Mouse (Mus musculus) hindbrain, embryonic 10.5 days (tissue): ENCODE data around the gene Lama2. TPM values are rescaled to one million over a fixed set of nuclear protein-coding genes. Genes with fewer than 3 reads are reported as not detected.

ENCODE experiments used
- DNase-seq: peaks from one replicate; pipeline ENCODE4 v3.0.0-alpha.2; 2017; ENCODE audit warnings: low spot score
- H3K27ac ChIP-seq: fragments of 300-500 bp; sonication (generic); 2 replicates; pipeline ENCODE4 v1.5.1; 2016; ENCODE audit warnings: mild to moderate bottlenecking, moderate library complexity
- H3K27me3 ChIP-seq: fragments of 300-500 bp; sonication (generic); 2 replicates; pipeline ENCODE4 v1.6.1; 2016; ENCODE audit warnings: mild to moderate bottlenecking; ENCODE audit not compliant: poor library complexity, insufficient read depth, severe bottlenecking
- H3K36me3 ChIP-seq: fragments of 300-500 bp; sonication (generic); 2 replicates; pipeline ENCODE4 v1.6.1; 2016; ENCODE audit warnings: mild to moderate bottlenecking, moderate library complexity
- H3K4me1 ChIP-seq: fragments of 300-500 bp; sonication (generic); replicated peaks from 2 replicates; pipeline ENCODE4 v1.6.1; 2016; ENCODE audit warnings: mild to moderate bottlenecking
- H3K4me3 ChIP-seq: fragments of 300-500 bp; sonication (generic); 2 replicates; pipeline ENCODE4 v1.5.1; 2016; ENCODE audit warnings: mild to moderate bottlenecking, moderate library complexity
- H3K9me3 ChIP-seq: fragments of 300-500 bp; sonication (generic); 2 replicates; pipeline ENCODE4 v1.6.1; 2016; ENCODE audit warnings: mild to moderate bottlenecking, moderate library complexity
- WGBS: fragments of 180-500 bp; shearing (Covaris S2); methylation state at CpG from one replicate; pipeline ENCODE4 v1.1.7; 2016; 5-methylcytosine and 5-hydroxymethylcytosine counted together
- polyA plus RNA-seq: library from polyadenylated mRNA; unstranded; fragments of >200 nt; fragmentation: Nextera tagmentation; extraction: Ambion mirVana; gene quantifications from 2 replicates; pipeline ENCODE4 v1.2.1, GENCODE M21; 2016

Lama2 gene
- polyA plus RNA-seq: 4.1 and 6.6 TPM in 2 replicates

DNA sequence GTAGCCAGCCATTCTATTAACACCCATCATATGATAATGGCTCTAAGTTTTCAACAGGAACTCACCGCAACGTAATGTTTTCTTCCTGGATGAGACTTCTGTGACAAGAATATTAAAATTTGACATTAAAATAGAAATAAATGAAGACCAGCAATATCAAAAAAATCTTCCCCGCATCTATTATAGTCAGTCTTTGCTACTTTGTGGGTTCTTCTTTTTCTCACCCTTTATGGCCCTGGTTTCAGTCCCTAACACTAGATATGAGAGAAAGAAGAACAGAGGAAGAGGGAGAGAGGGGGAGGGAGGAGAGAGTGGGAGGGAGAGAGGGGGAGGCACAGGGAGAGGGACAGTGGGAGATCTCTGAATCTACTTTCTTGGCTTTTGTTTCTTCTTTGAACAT lies at the start of gene Lama2:
TSS of gene Lama2 (minus strand) at position 101 of the 400 bp plus-strand sequence.
- no peaks in the 10 kb centered on the region for H3K36me3 ChIP-seq
- no peaks in the 10 kb centered on the region for H3K9me3 ChIP-seq
- DNase-seq: no peak
- 97% methylated on average over 3 of the region's 3 CpGs for WGBS
- H3K27me3 ChIP-seq: peaks cover 4% of the 10 kb centered on the region; the same call in 1 of the 2 replicates
- H3K27ac ChIP-seq: no peak within 1 kb of the TSS
- H3K4me1 ChIP-seq: peaks cover 10% of the 10 kb centered on the region
- H3K4me3 ChIP-seq: no peak within 1 kb of the TSS

GRCm38 (mm10) chr10:27664391-27664790 lies 44.8 kb upstream of the Lama2 start:
- Histone ChIP-seq H3K36me3 (no peaks in the 10 kb centered on the region), H3K4me1 (no peaks in the 10 kb centered on the region), H3K9me3 (no peaks in the 10 kb centered on the region), H3K27ac (no peak overlapping the region), H3K27me3 (no peaks in the 10 kb centered on the region), H3K4me3 (no peak overlapping the region)
- 94% methylated on average over 1 of the region's 1 CpGs for WGBS
- no peak for DNase-seq

- H3K9me3 ChIP-seq: no peaks in the 10 kb centered on the region
- no peaks in the 10 kb centered on the region for H3K36me3 ChIP-seq
- H3K27ac ChIP-seq: no peak overlapping the region
- no peaks in the 10 kb centered on the region for H3K4me1 ChIP-seq
- WGBS: 73% methylated on average over 1 of the region's 1 CpGs
- H3K27me3 ChIP-seq: no peaks in the 10 kb centered on the region
- no peak for DNase-seq
- no peak overlapping the region for H3K4me3 ChIP-seq
These were observed 43.8 kb upstream of the Lama2 start for GRCm38 (mm10) chr10:27663396-27663795.

- no peak for DNase-seq
- H3K9me3 ChIP-seq: no peaks in the 10 kb centered on the region
- H3K27me3 ChIP-seq: no peaks in the 10 kb centered on the region
- no peak overlapping the region for H3K4me3 ChIP-seq
- no peaks in the 10 kb centered on the region for H3K36me3 ChIP-seq
- peaks cover 7% of the 10 kb centered on the region for H3K4me1 ChIP-seq
- 92% methylated on average over 4 of the region's 4 CpGs for WGBS
- H3K27ac ChIP-seq: no peak overlapping the region
These were observed 34.6 kb upstream of the Lama2 start for GRCm38 (mm10) chr10:27654164-27654563.

DNA sequence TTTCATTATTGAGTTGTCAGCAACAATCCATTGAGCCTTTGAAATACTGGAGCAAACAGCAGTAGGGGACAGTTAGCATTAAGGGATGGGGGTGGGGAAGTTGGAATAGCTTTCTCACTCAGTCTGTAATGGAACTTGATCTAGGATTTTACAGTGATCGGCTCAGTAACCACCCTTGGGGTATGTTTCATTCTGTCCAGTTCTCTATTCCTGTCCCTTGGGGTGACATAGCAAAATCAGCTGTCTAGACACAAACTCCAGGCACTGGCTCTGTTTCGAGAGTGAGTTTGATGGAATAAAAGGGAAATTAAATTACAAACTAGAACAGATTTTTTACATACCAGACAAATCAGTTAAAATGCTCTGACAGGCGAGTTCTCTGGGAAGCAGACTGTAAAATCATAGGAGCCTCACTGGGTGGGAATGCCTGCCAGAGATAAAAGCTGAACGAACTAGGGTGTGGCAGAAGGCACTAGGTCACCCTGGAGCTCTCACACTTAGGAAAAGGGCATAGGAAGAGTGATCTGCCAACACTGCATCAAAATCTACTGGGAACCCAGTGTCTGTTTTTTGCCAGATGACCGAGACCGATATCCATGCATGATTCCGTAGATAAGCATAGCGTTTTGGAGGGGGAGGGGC lies 33.3 kb upstream of the Lama2 start:
- Histone ChIP-seq H3K9me3 (no peaks in the 10 kb centered on the region), H3K36me3 (no peaks in the 10 kb centered on the region), H3K27me3 (no peaks in the 10 kb centered on the region), H3K4me3 (no peak overlapping the region), H3K27ac (no peak overlapping the region), H3K4me1 (peaks cover 7% of the 10 kb centered on the region)
- no peak for DNase-seq
- 61% methylated on average over 8 of the region's 8 CpGs for WGBS

DNA sequence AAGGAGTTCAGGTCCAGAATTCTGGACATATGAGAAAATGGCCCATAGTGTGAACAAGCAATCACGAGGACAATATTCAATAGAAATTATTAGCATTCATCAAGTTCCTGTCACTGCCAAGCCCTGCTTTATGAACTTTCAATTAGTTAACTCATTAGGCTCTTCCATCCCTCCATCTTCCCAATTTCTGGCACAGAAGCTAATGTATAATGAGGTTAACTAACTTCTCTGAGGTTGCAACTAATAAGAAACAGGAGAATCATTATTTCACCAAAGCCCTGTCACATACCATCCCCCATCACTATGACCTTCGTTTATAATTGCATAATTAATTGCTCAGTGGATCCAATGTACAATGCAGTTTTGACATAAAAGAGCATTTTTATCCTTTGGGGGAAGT lies 16.2 kb upstream of the Lama2 start:
- Histone ChIP-seq H3K9me3 (no peaks in the 10 kb centered on the region), H3K4me1 (no peaks in the 10 kb centered on the region), H3K27ac (no peak overlapping the region), H3K27me3 (no peaks in the 10 kb centered on the region), H3K36me3 (no peaks in the 10 kb centered on the region), H3K4me3 (no peak overlapping the region)
- no peak for DNase-seq
- WGBS: 78% methylated on average over 2 of the region's 2 CpGs

DNA sequence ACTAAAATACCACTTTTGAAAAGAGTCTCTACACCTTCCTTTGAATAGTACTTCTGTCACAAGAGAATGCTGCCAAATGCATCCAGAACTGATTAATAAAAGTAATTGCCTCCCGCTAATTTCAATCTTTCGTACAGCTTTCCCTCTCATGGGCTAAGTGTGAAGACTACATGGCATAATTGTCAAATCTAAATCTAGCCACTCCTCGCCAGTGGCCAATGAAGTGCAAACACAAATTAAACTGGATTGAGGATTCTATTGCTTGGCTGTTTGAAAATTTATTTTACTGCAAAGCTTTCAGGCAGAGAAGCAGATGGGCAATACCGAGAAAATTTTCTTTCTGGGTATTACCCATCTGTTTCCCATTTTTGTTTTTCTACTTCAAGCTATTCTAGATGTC lies 11.4 kb upstream of the Lama2 start:
- Histone ChIP-seq H3K36me3 (no peaks in the 10 kb centered on the region), H3K27ac (no peak overlapping the region), H3K27me3 (no peaks in the 10 kb centered on the region), H3K4me1 (no peaks in the 10 kb centered on the region), H3K9me3 (no peaks in the 10 kb centered on the region), H3K4me3 (no peak overlapping the region)
- no peak for DNase-seq
- WGBS: 91% methylated on average over 4 of the region's 4 CpGs

DNA sequence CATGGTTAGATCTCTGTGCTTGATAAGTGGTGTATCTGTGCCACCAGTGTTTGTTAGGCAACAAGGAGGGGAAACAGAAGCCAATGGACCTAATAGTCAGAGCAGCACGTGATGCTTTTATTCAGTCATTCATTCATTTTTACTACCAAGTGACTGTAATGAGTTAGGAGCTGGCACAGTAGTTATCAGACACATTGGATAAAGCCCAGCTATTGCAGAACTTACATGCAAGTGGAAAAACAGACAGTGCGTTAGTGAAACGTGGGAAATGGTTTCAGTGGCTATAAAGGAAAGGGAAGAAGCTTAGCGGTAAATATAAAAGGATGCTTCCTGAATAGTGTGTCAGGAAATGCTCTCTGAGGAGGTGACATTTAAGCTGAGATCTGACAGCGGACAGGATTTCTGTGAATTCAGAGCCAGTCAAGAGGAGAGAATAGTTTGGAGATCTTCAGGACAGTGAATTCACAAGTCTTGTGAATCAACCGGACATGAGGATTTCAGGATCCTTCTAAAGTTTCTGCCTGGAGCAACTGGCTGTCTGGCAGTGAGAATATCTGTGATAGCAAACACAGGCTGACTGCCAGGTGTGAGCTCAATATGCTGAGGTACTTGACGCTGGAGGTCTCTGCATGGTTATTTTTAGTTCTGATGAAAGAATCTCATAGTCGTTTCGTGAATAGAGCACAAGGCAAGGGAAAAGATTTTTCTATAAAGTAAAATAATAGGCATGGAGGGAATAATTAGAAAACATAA lies 2.3 kb upstream of the Lama2 start:
- H3K27me3 ChIP-seq: peaks cover under 1% of the 10 kb centered on the region; the same call in 1 of the 2 replicates
- no peaks in the 10 kb centered on the region for H3K9me3 ChIP-seq
- H3K27ac ChIP-seq: no peak overlapping the region
- no peak for DNase-seq
- WGBS: 87% methylated on average over 9 of the region's 9 CpGs
- no peaks in the 10 kb centered on the region for H3K36me3 ChIP-seq
- H3K4me1 ChIP-seq: peaks cover 2% of the 10 kb centered on the region; the same call in 1 of the 2 replicates
- no peak overlapping the region for H3K4me3 ChIP-seq

DNA sequence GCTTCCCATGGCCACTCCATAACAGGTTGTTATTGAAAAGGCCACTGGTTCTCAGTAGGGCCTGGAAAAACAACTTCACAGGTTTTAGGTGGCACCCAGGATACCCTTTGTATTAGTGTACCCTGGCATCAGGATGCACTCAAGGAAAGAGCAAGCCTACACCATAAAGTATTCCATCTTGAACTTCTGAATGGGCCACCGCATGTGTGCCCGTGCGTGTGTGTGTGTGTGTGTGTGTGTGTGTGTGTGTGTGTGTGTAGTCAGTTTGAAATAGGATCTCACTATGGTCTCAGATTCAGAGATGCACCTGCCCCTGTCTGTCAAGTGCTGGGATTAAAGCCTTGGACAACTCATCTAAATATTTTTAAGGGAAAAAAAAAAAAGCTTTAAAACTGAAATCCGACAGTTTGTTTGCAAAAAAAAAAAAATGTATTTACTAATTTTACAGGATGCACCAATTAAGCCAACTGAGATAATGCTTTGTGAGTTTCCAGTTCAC lies 2.0 kb downstream of the Lama2 start:
- Histone ChIP-seq H3K9me3 (no peaks in the 10 kb centered on the region), H3K27ac (no peak overlapping the region), H3K4me3 (no peak overlapping the region), H3K27me3 (peaks cover 4% of the 10 kb centered on the region; the same call in 1 of the 2 replicates), H3K36me3 (no peaks in the 10 kb centered on the region), H3K4me1 (peaks cover 10% of the 10 kb centered on the region)
- DNase-seq: no peak
- 80% methylated on average over 4 of the region's 4 CpGs for WGBS

GRCm38 (mm10) chr10:27616641-27617415 lies 2.7 kb downstream of the Lama2 start:
- WGBS: 9% methylated on average over 18 of the region's 18 CpGs
- Histone ChIP-seq H3K27ac (peak overlapping the region; percentile 73), H3K36me3 (no peaks in the 10 kb centered on the region), H3K27me3 (peaks cover 4% of the 10 kb centered on the region; the same call in 1 of the 2 replicates), H3K4me3 (peak overlapping the region; percentile 46), H3K4me1 (peaks cover 10% of the 10 kb centered on the region), H3K9me3 (no peaks in the 10 kb centered on the region)
- peak; percentile 55 for DNase-seq

DNA sequence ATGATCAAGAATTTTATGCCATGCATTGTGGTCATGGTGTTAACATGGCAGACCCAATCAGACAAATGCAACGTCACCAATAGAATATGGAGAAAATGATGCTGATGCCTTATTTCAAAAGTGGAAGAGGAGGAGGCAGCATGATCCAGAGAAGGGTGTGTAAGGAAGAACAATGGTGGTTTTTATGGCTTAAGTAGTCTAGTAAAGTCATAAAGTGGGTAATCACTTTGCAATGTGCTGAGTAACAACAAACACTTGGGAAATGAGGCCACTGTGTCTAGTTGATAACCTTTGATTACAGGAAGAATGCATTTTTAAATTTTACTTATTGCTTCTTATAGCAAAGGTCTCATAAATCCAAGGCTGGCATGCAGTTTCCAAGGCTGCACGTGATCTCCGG lies 23.9 kb downstream of the Lama2 start:
- no peak overlapping the region for H3K27ac ChIP-seq
- H3K4me1 ChIP-seq: no peaks in the 10 kb centered on the region
- no peaks in the 10 kb centered on the region for H3K36me3 ChIP-seq
- WGBS: 94% methylated on average over 3 of the region's 3 CpGs
- no peaks in the 10 kb centered on the region for H3K9me3 ChIP-seq
- H3K4me3 ChIP-seq: no peak overlapping the region
- no peak for DNase-seq
- H3K27me3 ChIP-seq: no peaks in the 10 kb centered on the region

DNA sequence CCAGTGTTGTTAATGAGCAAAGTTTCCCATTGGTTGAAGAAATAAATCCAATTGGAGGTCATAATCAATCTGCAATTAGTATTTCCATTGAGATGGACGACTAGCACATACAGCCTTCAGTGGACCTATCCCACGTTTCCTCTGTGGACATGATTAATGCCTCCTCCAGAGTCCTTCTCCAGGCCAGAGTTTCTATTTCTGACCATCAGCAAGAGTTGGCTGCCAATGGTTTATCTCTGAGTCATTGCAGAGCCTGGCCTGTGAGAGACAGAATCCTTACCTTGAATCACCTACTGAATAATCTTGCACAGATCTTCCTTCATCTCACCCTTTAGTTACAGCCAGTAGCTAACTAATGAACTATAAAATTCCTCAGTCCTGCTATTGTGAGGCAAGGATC lies 86.3 kb downstream of the Lama2 start:
- no peak for DNase-seq
- no peak overlapping the region for H3K4me3 ChIP-seq
- no peak overlapping the region for H3K27ac ChIP-seq
- 83% methylated on average over 2 of the region's 2 CpGs for WGBS
- no peaks in the 10 kb centered on the region for H3K4me1 ChIP-seq
- no peaks in the 10 kb centered on the region for H3K36me3 ChIP-seq
- H3K27me3 ChIP-seq: no peaks in the 10 kb centered on the region
- H3K9me3 ChIP-seq: no peaks in the 10 kb centered on the region
